Mouse (Mus musculus) effector memory CD4-positive, alpha-beta T cell, adult 7 months (primary cell): ENCODE measurements around the gene Edrf1. TPM values are rescaled to one million over a fixed set of nuclear protein-coding genes. Genes with fewer than 3 reads are reported as not detected.

Experiments
- polyA plus RNA-seq: library from polyadenylated mRNA; unstranded; fragments of 100-300 nt; shearing (Covaris generic); gene quantifications from one replicate; pipeline ENCODE4 v1.2.1, GENCODE M21; 2017

Gene Edrf1
- polyA plus RNA-seq: 23.4 TPM

GRCm38 (mm10) chr7:133637361-133638305 is at the start of gene Edrf1:
TSS of gene Edrf1 (plus strand) at chr7:133637543.

GRCm38 (mm10) chr7:133602058-133602457 is 35.3 kb upstream of the Edrf1 start, which contains the start of gene Tex36:
TSS of gene Tex36 (minus strand) at chr7:133602158.

GRCm38 (mm10) chr7:133679961-133680360 is 42.6 kb downstream of the Edrf1 start, which contains the start of gene Mmp21:
TSS of gene Mmp21 (minus strand) at chr7:133680061.

Other genes starting within 250 kb of the Edrf1 start
- gene Tex36, start 35.4 kb upstream of the Edrf1 start, polyA plus RNA-seq: not detected
- gene Mmp21, start 42.5 kb downstream of the Edrf1 start, polyA plus RNA-seq: 0.43 TPM
- 117 TPM for gene Bccip, start 71.8 kb downstream of the Edrf1 start, polyA plus RNA-seq
- gene Uros, start 72.5 kb downstream of the Edrf1 start, polyA plus RNA-seq: 17.9 TPM
- gene Fank1, start 139.3 kb downstream of the Edrf1 start, polyA plus RNA-seq: not detected
- 24.7 TPM for gene Dhx32, start 145.2 kb downstream of the Edrf1 start, polyA plus RNA-seq